ENCODE assay signal across 24 mouse cellular contexts in the genomic region with DNA sequence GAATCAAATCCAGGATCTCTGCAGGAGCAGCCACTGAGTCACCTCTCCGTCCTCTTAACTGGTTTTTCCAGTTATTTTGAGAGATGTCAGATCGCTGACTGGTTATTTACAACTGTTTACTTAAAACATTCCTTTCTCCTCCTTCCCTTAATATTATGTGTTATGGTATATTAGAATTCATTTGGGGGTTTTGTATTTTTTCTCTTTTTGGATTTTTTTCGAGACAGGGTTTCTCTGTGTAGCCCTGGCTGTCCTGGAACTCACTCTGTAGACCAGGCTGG. TPM values are rescaled to one million over a fixed set of nuclear protein-coding genes. Genes with fewer than 3 reads are reported as not detected.
A peak's percentile ranks its signal among the peaks of the same experiment; 100 is the strongest.
DNase-seq lines count a peak whose midpoint lies in the region; ATAC-seq and TF ChIP-seq lines count a peak whose summit lies in the region.
"Had no signal": no experiment of that assay in that cellular context is flagged by ENCODE, and none has a peak within 500 bp of the region (broad histone marks: within the 10 kb centered on the region; RNA-seq: fewer than 3 reads in every experiment).

No protein-coding gene starts in this region.

- no peak overlapping the region for H3K4me2 ChIP-seq in lung, embryonic 14.5 days
- no peak overlapping the region for H3K4me2 ChIP-seq in hindbrain, embryonic 12.5 days (replicated peaks)
- H3K4me2 ChIP-seq: embryonic facial prominence, embryonic 13.5 days; forebrain, embryonic 13.5 days; hindbrain, embryonic 13.5 days had no signal

- no peaks in the 10 kb centered on the region for H3K9me3 ChIP-seq in lung, embryonic 14.5 days (ENCODE audit: low read depth, low read length)
- H3K9me3 ChIP-seq in megakaryocyte, embryonic 14.5 days, result no peaks in the 10 kb centered on the region
- no peaks in the 10 kb centered on the region for H3K9me3 ChIP-seq in hindbrain, embryonic 12.5 days (replicated peaks)
- H3K9me3 ChIP-seq: embryonic facial prominence, embryonic 13.5 days; forebrain, embryonic 13.5 days; hindbrain, embryonic 13.5 days had no signal

- H3K4me3 ChIP-seq in lung, embryonic 14.5 days (ENCODE audit: low read depth, low read length), result no peak overlapping the region
- H3K4me3 ChIP-seq in megakaryocyte, embryonic 14.5 days (replicated peaks), result peak overlapping the region; percentile 50
- H3K4me3 ChIP-seq in embryonic fibroblast, embryonic 13.5 days (ENCODE audit: insufficient read depth, low read length), result no peak overlapping the region
- no peak overlapping the region for H3K4me3 ChIP-seq in hindbrain, embryonic 12.5 days
- H3K4me3 ChIP-seq: embryonic facial prominence, embryonic 13.5 days; forebrain, embryonic 13.5 days; hindbrain, embryonic 13.5 days had no signal

- no peaks in the 10 kb centered on the region; the same call in 1 of the 2 replicates for H3K4me1 ChIP-seq in lung, embryonic 14.5 days (ENCODE audit: insufficient read depth)
- peaks cover 91% of the 10 kb centered on the region for H3K4me1 ChIP-seq in megakaryocyte, embryonic 14.5 days
- H3K4me1 ChIP-seq in embryonic fibroblast, embryonic 13.5 days (ENCODE audit: control insufficient read depth, insufficient read depth, low read length), result peaks cover 28% of the 10 kb centered on the region
- H3K4me1 ChIP-seq in hindbrain, embryonic 12.5 days, result peaks cover 6% of the 10 kb centered on the region; the same call in 1 of the 2 replicates

- no peaks in the 10 kb centered on the region for H3K27me3 ChIP-seq in lung, embryonic 14.5 days (ENCODE audit: insufficient read depth, low read length)
- H3K27me3 ChIP-seq in megakaryocyte, embryonic 14.5 days (replicated peaks), result no peaks in the 10 kb centered on the region
- H3K27me3 ChIP-seq in hindbrain, embryonic 12.5 days, result no peaks in the 10 kb centered on the region
- H3K27me3 ChIP-seq: embryonic facial prominence, embryonic 13.5 days; forebrain, embryonic 13.5 days; hindbrain, embryonic 13.5 days; Patski had no signal

- H3K9ac ChIP-seq in lung, embryonic 14.5 days, result no peak overlapping the region
- H3K9ac ChIP-seq in hindbrain, embryonic 12.5 days, result no peak overlapping the region
- H3K9ac ChIP-seq: embryonic facial prominence, embryonic 13.5 days; forebrain, embryonic 13.5 days; forebrain, postnatal 0 days; hindbrain, embryonic 13.5 days had no signal

- 31% methylated on average over 3 of the region's 3 CpGs for WGBS in lung, embryonic 14.5 days
- 91% methylated on average over 3 of the region's 3 CpGs for WGBS in hindbrain, embryonic 12.5 days

- peak; percentile 42 for DNase-seq in lung, embryonic 14.5 days
- no peak for DNase-seq in lung, adult 18-20 months
- DNase-seq in 3T3-L1 (ENCODE audit: low read depth, low spot score), result peak; percentile 53
- DNase-seq in kidney, postnatal 36 days, result no peak
- DNase-seq: adrenal gland, postnatal 14 days; cerebellum, adult 18-20 months; cerebellum, adult 9-11 months; cerebellum, postnatal 36 days; forebrain, postnatal 0 days; gastrocnemius, postnatal 25 days; heart, adult 11 months; heart, postnatal 10 days; heart, postnatal 4 days had no signal

- no peak for TF ChIP-seq CTCF in lung, embryonic 14.5 days (IDR thresholded peaks at IDR 0.05; ENCODE audit: low read depth)
- no peak for TF ChIP-seq CTCF in embryonic fibroblast, embryonic 13.5 days (IDR thresholded peaks at IDR 0.05; ENCODE audit: borderline replicate concordance, insufficient read depth, low read length)

- 0 out of 2 replicates have a peak, but pooled peaks cover 3% of the 10 kb centered on the region for H3K36me3 ChIP-seq in lung, embryonic 14.5 days (ENCODE audit: insufficient read depth)
- peaks cover 66% of the 10 kb centered on the region for H3K36me3 ChIP-seq in megakaryocyte, embryonic 14.5 days (replicated peaks; ENCODE audit: low read length)
- H3K36me3 ChIP-seq in hindbrain, embryonic 12.5 days, result no peaks in the 10 kb centered on the region
- H3K36me3 ChIP-seq: hindbrain, embryonic 13.5 days had no signal

- ATAC-seq in lung, embryonic 14.5 days (ENCODE audit: insufficient read depth), result no peak
- ATAC-seq in megakaryocyte, adult 5-6 weeks (ENCODE audit: poor library complexity, severe bottlenecking), result no peak
- ATAC-seq in hindbrain, embryonic 12.5 days (ENCODE audit: low FRiP score), result no peak
- ATAC-seq: activated CD4-positive, CD25-positive, alpha-beta regulatory T cell, adult 4 months; CD4-positive, CD25-positive, alpha-beta regulatory T cell, adult 4 months; forebrain, embryonic 13.5 days; forebrain, postnatal 0 days; hindbrain, postnatal 0 days; Patski had no signal

- no peak overlapping the region for H3K27ac ChIP-seq in lung, embryonic 14.5 days (ENCODE audit: low read depth)
- peak overlapping the region; percentile 59 for H3K27ac ChIP-seq in embryonic fibroblast, embryonic 13.5 days (ENCODE audit: insufficient read depth, low read length)
- H3K27ac ChIP-seq in hindbrain, embryonic 12.5 days, result no peak overlapping the region
- H3K27ac ChIP-seq: embryonic facial prominence, embryonic 13.5 days; forebrain, embryonic 13.5 days; hindbrain, embryonic 13.5 days; hindbrain, postnatal 0 days had no signal

- TF ChIP-seq POLR2A in embryonic fibroblast, embryonic 13.5 days (IDR thresholded peaks at IDR 0.05; ENCODE audit: low read depth, low read length), result no peak

RNA-seq across cellular contexts. Expression of gene Rabgef1, which starts 10.9 kb away (rescaled TPM):
- 23.9 and 25.1 TPM in 2 replicates for polyA plus RNA-seq in lung, embryonic 14.5 days (2014; fragmentation: Nextera tagmentation; extraction: Ambion mirVana)
- polyA plus RNA-seq in megakaryocyte, embryonic 14.5 days (2012; ENCODE audit: insufficient read depth, low replicate concordance), result 4.3 and 36.2 TPM in 2 replicates
- total RNA-seq in megakaryocyte, adult 5-6 weeks (2015), result 16.8 and 19.0 TPM in 2 replicates
- total RNA-seq in megakaryocyte, adult 5-6 weeks (2017), result 19.9 and 22.2 TPM in 2 replicates
- 21.8 and 27.7 TPM in 2 replicates for polyA plus RNA-seq in embryonic fibroblast, embryonic 13.5 days (2011; ENCODE audit: insufficient read length, low read depth, missing spikeins)
- 33.3 and 38.2 TPM in 2 replicates for polyA plus RNA-seq in hindbrain, embryonic 12.5 days (2016; fragmentation: Nextera tagmentation; extraction: Ambion mirVana)

RNA-seq across cellular contexts. Expression of gene Tmem248, which starts 34.4 kb away (rescaled TPM):
- polyA plus RNA-seq in lung, embryonic 14.5 days (2014; fragmentation: Nextera tagmentation; extraction: Ambion mirVana), result 42.4 and 46.6 TPM in 2 replicates
- polyA plus RNA-seq in megakaryocyte, embryonic 14.5 days (2012; ENCODE audit: insufficient read depth, low replicate concordance), result 11.9 and 29.8 TPM in 2 replicates
- 33.7 and 36.5 TPM in 2 replicates for total RNA-seq in megakaryocyte, adult 5-6 weeks (2015)
- 35.1 and 38.1 TPM in 2 replicates for total RNA-seq in megakaryocyte, adult 5-6 weeks (2017)
- 42.9 and 54.2 TPM in 2 replicates for polyA plus RNA-seq in embryonic fibroblast, embryonic 13.5 days (2011; ENCODE audit: insufficient read length, low read depth, missing spikeins)
- 31.0 and 31.1 TPM in 2 replicates for polyA plus RNA-seq in hindbrain, embryonic 12.5 days (2016; fragmentation: Nextera tagmentation; extraction: Ambion mirVana)

RNA-seq across cellular contexts. Expression of gene Kctd7, which starts 37.8 kb away (rescaled TPM):
- polyA plus RNA-seq in lung, embryonic 14.5 days (2014; fragmentation: Nextera tagmentation; extraction: Ambion mirVana), result 6.1 and 7.4 TPM in 2 replicates
- polyA plus RNA-seq in megakaryocyte, embryonic 14.5 days (2012; ENCODE audit: insufficient read depth, low replicate concordance), result 4.7 and 5.5 TPM in 2 replicates
- 1.0 and 1.4 TPM in 2 replicates for total RNA-seq in megakaryocyte, adult 5-6 weeks (2015)
- 2.2 and 8.9 TPM in 2 replicates for total RNA-seq in megakaryocyte, adult 5-6 weeks (2017)
- polyA plus RNA-seq in embryonic fibroblast, embryonic 13.5 days (2011; ENCODE audit: insufficient read length, low read depth, missing spikeins), result 3.6 and 4.4 TPM in 2 replicates
- 8.7 and 10.1 TPM in 2 replicates for polyA plus RNA-seq in hindbrain, embryonic 12.5 days (2016; fragmentation: Nextera tagmentation; extraction: Ambion mirVana)

Comparison
In these comparisons a context has a peak if more than half of its experiments do, and no peak if none do; other contexts are left out.
1. DNase-seq: peak in lung, embryonic 14.5 days (single experiment) and 3T3-L1 (single experiment); none in lung, adult 18-20 months (0 of 2) and kidney, postnatal 36 days (0 of 2).